Mouse (Mus musculus): ENCODE measurements at regions not wholly inside any gene's neighbourhood (a gene's known extent, or its start where the extent isn't known, plus 50 kb on each side); places are given as distances from the start of the nearest gene placed in this dataset.

- Histone ChIP-seq H3K36me3 (ENCODE audit: control insufficient read depth, insufficient read depth, low read length, poor library complexity, severe bottlenecking) (no peaks in the 10 kb centered on the region), H3K27me3 (ENCODE audit: control insufficient read depth, insufficient read depth, low read length, poor library complexity, severe bottlenecking) (no peaks in the 10 kb centered on the region)
- DNase-seq (ENCODE audit: low read depth, low spot score): no peak
These were observed 120.5 kb upstream of the Jag1 start for GRCm38 (mm10) chr2:137236961-137237360.

- Histone ChIP-seq H3K36me3 (ENCODE audit: control insufficient read depth, insufficient read depth, low read length, poor library complexity, severe bottlenecking) (no peaks in the 10 kb centered on the region), H3K27me3 (ENCODE audit: control insufficient read depth, insufficient read depth, low read length, poor library complexity, severe bottlenecking) (no peaks in the 10 kb centered on the region)
- DNase-seq (ENCODE audit: low read depth, low spot score): no peak
These were observed 117.5 kb upstream of the Jag1 start for GRCm38 (mm10) chr2:137233936-137234335.

GRCm38 (mm10) chr2:137231161-137231560 lies 114.7 kb upstream of the Jag1 start:
- H3K36me3 ChIP-seq (ENCODE audit: control insufficient read depth, insufficient read depth, low read length, poor library complexity, severe bottlenecking): no peaks in the 10 kb centered on the region
- H3K27me3 ChIP-seq (ENCODE audit: control insufficient read depth, insufficient read depth, low read length, poor library complexity, severe bottlenecking): no peaks in the 10 kb centered on the region
- DNase-seq (ENCODE audit: low read depth, low spot score): no peak

GRCm38 (mm10) chr2:137229422-137230069 lies 113.1 kb upstream of the Jag1 start:
- Histone ChIP-seq H3K27me3 (ENCODE audit: control insufficient read depth, insufficient read depth, low read length, poor library complexity, severe bottlenecking) (no peaks in the 10 kb centered on the region), H3K36me3 (ENCODE audit: control insufficient read depth, insufficient read depth, low read length, poor library complexity, severe bottlenecking) (no peaks in the 10 kb centered on the region)
- no peak for DNase-seq (ENCODE audit: low read depth, low spot score)

GRCm38 (mm10) chr2:137227495-137227894 lies 111.1 kb upstream of the Jag1 start:
- no peak for DNase-seq (ENCODE audit: low read depth, low spot score)
- Histone ChIP-seq H3K27me3 (ENCODE audit: control insufficient read depth, insufficient read depth, low read length, poor library complexity, severe bottlenecking) (no peaks in the 10 kb centered on the region), H3K36me3 (ENCODE audit: control insufficient read depth, insufficient read depth, low read length, poor library complexity, severe bottlenecking) (no peaks in the 10 kb centered on the region)

- Histone ChIP-seq H3K27me3 (ENCODE audit: control insufficient read depth, insufficient read depth, low read length, poor library complexity, severe bottlenecking) (no peaks in the 10 kb centered on the region), H3K36me3 (ENCODE audit: control insufficient read depth, insufficient read depth, low read length, poor library complexity, severe bottlenecking) (no peaks in the 10 kb centered on the region)
- DNase-seq (ENCODE audit: low read depth, low spot score): no peak
These were observed 108.5 kb upstream of the Jag1 start for GRCm38 (mm10) chr2:137224702-137225552.

- no peaks in the 10 kb centered on the region for H3K36me3 ChIP-seq (ENCODE audit: control insufficient read depth, insufficient read depth, low read length, poor library complexity, severe bottlenecking)
- no peak for DNase-seq (ENCODE audit: low read depth, low spot score)
- H3K27me3 ChIP-seq (ENCODE audit: control insufficient read depth, insufficient read depth, low read length, poor library complexity, severe bottlenecking): no peaks in the 10 kb centered on the region
These were observed 99.3 kb upstream of the Jag1 start for GRCm38 (mm10) chr2:137215697-137216096.

- no peak for DNase-seq (ENCODE audit: low read depth, low spot score)
- Histone ChIP-seq H3K36me3 (ENCODE audit: control insufficient read depth, insufficient read depth, low read length, poor library complexity, severe bottlenecking) (no peaks in the 10 kb centered on the region), H3K27me3 (ENCODE audit: control insufficient read depth, insufficient read depth, low read length, poor library complexity, severe bottlenecking) (no peaks in the 10 kb centered on the region)
These were observed 91.4 kb upstream of the Jag1 start for GRCm38 (mm10) chr2:137207846-137208245.

- H3K27me3 ChIP-seq (ENCODE audit: control insufficient read depth, insufficient read depth, low read length, poor library complexity, severe bottlenecking): no peaks in the 10 kb centered on the region
- no peak for DNase-seq (ENCODE audit: low read depth, low spot score)
- no peaks in the 10 kb centered on the region for H3K36me3 ChIP-seq (ENCODE audit: control insufficient read depth, insufficient read depth, low read length, poor library complexity, severe bottlenecking)
These were observed 87.9 kb upstream of the Jag1 start for GRCm38 (mm10) chr2:137204274-137204850.

GRCm38 (mm10) chr2:137200101-137200500 lies 83.7 kb upstream of the Jag1 start:
- no peak for DNase-seq (ENCODE audit: low read depth, low spot score)
- H3K27me3 ChIP-seq (ENCODE audit: control insufficient read depth, insufficient read depth, low read length, poor library complexity, severe bottlenecking): no peaks in the 10 kb centered on the region
- no peaks in the 10 kb centered on the region for H3K36me3 ChIP-seq (ENCODE audit: control insufficient read depth, insufficient read depth, low read length, poor library complexity, severe bottlenecking)

- no peaks in the 10 kb centered on the region for H3K27me3 ChIP-seq (ENCODE audit: control insufficient read depth, insufficient read depth, low read length, poor library complexity, severe bottlenecking)
- no peaks in the 10 kb centered on the region for H3K36me3 ChIP-seq (ENCODE audit: control insufficient read depth, insufficient read depth, low read length, poor library complexity, severe bottlenecking)
- no peak for DNase-seq (ENCODE audit: low read depth, low spot score)
These were observed 75.7 kb upstream of the Jag1 start for GRCm38 (mm10) chr2:137192183-137192582.

- DNase-seq (ENCODE audit: low read depth, low spot score): no peak
- H3K36me3 ChIP-seq (ENCODE audit: control insufficient read depth, insufficient read depth, low read length, poor library complexity, severe bottlenecking): no peaks in the 10 kb centered on the region
These were observed 52.7 kb upstream of the Jag1 start for GRCm38 (mm10) chr2:137169176-137169575.

GRCm38 (mm10) chr2:137168626-137169025 lies 52.2 kb upstream of the Jag1 start:
- Histone ChIP-seq H3K36me3 (ENCODE audit: control insufficient read depth, insufficient read depth, low read length, poor library complexity, severe bottlenecking) (no peaks in the 10 kb centered on the region), H3K27me3 (ENCODE audit: control insufficient read depth, insufficient read depth, low read length, poor library complexity, severe bottlenecking) (no peaks in the 10 kb centered on the region)
- DNase-seq (ENCODE audit: low read depth, low spot score): no peak

More at GRCm38 (mm10) chr2:137169176-137169575, 52.7 kb upstream of the Jag1 start:
- no peaks in the 10 kb centered on the region for H3K27me3 ChIP-seq (ENCODE audit: control insufficient read depth, insufficient read depth, low read length, poor library complexity, severe bottlenecking)
